Mouse (Mus musculus): Measurements from ENCODE around the gene Rbm26. TPM values are rescaled to one million over a fixed set of nuclear protein-coding genes. Genes with fewer than 3 reads are reported as not detected.

The Rbm26 gene
- total and polyA plus RNA-seq, 2 experiments from 2014 or later: 33.6 to 40.8 TPM

DNA sequence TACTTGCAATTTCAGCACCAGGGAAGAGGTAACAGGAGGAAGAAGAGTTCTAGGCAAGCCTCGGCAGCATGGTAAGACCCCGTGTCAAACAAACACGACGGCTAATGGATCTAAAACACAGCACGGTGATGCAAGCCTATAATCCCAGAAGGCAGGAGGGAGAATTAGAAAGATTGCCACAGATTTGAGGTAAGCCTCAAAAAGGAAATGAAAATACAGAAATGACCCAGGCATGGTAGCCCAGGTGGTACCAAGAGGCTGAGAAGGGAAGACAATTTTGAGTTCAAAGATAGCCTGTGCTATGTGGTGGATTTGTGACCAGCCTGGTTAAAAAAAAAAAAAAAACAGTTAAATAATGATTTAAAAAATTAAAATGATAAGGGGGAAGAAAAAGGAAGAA, 109.1 kb downstream of the Rbm26 start:
- no peak for ATAC-seq (ENCODE audit: low FRiP score)
- TF ChIP-seq CTCF (IDR thresholded peaks at IDR 0.05): no peak
- Histone ChIP-seq H3K36me3 (ENCODE audit: insufficient read depth, low read length) (no peaks in the 10 kb centered on the region), H3K27me3 (ENCODE audit: insufficient read depth, low read length) (no peaks in the 10 kb centered on the region), H3K9ac (replicated peaks; ENCODE audit: low read length, poor library complexity, severe bottlenecking) (no peak overlapping the region), H3K27ac (ENCODE audit: low read depth, low read length) (no peak overlapping the region), H3K9me3 (ENCODE audit: low read length) (no peaks in the 10 kb centered on the region), H3K4me1 (ENCODE audit: insufficient read depth, low read length) (no peaks in the 10 kb centered on the region), H3K4me3 (ENCODE audit: low read depth, low read length) (no peak overlapping the region), H3K4me2 (ENCODE audit: low read depth, low read length, poor library complexity, severe bottlenecking) (no peak overlapping the region)
- WGBS: 81% methylated on average over 5 of the region's 5 CpGs
- DNase-seq (ENCODE audit: low spot score): no peak

- no peaks in the 10 kb centered on the region for H3K27me3 ChIP-seq (ENCODE audit: insufficient read depth, low read length)
- ATAC-seq (ENCODE audit: low FRiP score): no peak
- no peak overlapping the region for H3K4me3 ChIP-seq (ENCODE audit: low read depth, low read length)
- no peaks in the 10 kb centered on the region for H3K9me3 ChIP-seq (ENCODE audit: low read length)
- no peak overlapping the region for H3K27ac ChIP-seq (ENCODE audit: low read depth, low read length)
- DNase-seq (ENCODE audit: low spot score): no peak
- no peaks in the 10 kb centered on the region for H3K36me3 ChIP-seq (ENCODE audit: insufficient read depth, low read length)
- no peak overlapping the region for H3K9ac ChIP-seq (replicated peaks; ENCODE audit: low read length, poor library complexity, severe bottlenecking)
- H3K4me1 ChIP-seq (ENCODE audit: insufficient read depth, low read length): no peaks in the 10 kb centered on the region
- 83% methylated on average over 1 of the region's 1 CpGs for WGBS
- H3K4me2 ChIP-seq (ENCODE audit: low read depth, low read length, poor library complexity, severe bottlenecking): no peak overlapping the region
- TF ChIP-seq CTCF (IDR thresholded peaks at IDR 0.05): no peak
These were observed 112.9 kb downstream of the Rbm26 start for GRCm38 (mm10) chr14:105064243-105064642.

DNA sequence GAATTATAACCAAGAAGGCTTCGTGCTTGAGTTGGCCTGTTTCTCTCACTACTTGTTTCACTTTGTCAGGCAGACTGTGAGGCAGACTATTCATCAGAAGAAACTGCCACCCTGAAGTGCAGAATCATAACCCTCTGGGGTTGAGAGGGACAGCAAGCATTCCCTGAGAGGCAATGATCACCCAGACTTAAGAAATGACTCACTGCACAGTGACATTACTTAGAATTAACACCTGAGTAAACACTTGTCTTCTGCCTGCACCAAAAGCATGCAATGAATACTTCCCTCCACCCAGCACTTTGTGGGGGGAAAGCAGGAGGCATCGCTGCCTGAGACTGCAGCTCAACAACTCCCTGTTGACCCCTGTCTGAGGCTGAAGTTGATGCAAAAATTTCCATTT, 115.9 kb downstream of the Rbm26 start:
- Histone ChIP-seq H3K9me3 (ENCODE audit: low read length) (no peaks in the 10 kb centered on the region), H3K4me2 (ENCODE audit: low read depth, low read length, poor library complexity, severe bottlenecking) (no peak overlapping the region), H3K9ac (replicated peaks; ENCODE audit: low read length, poor library complexity, severe bottlenecking) (no peak overlapping the region), H3K4me1 (ENCODE audit: insufficient read depth, low read length) (no peaks in the 10 kb centered on the region), H3K27ac (ENCODE audit: low read depth, low read length) (no peak overlapping the region), H3K36me3 (ENCODE audit: insufficient read depth, low read length) (no peaks in the 10 kb centered on the region), H3K27me3 (ENCODE audit: insufficient read depth, low read length) (no peaks in the 10 kb centered on the region), H3K4me3 (ENCODE audit: low read depth, low read length) (no peak overlapping the region)
- ATAC-seq (ENCODE audit: low FRiP score) (no peak), DNase-seq (ENCODE audit: low spot score) (no peak)
- TF ChIP-seq CTCF (IDR thresholded peaks at IDR 0.05): no peak
- WGBS: 78% methylated on average over 2 of the region's 2 CpGs

GRCm38 (mm10) chr14:105057934-105058333, 119.2 kb downstream of the Rbm26 start:
- Histone ChIP-seq H3K36me3 (ENCODE audit: insufficient read depth, low read length) (no peaks in the 10 kb centered on the region), H3K4me1 (ENCODE audit: insufficient read depth, low read length) (no peaks in the 10 kb centered on the region), H3K27me3 (ENCODE audit: insufficient read depth, low read length) (no peaks in the 10 kb centered on the region), H3K4me3 (ENCODE audit: low read depth, low read length) (no peak overlapping the region), H3K9me3 (ENCODE audit: low read length) (no peaks in the 10 kb centered on the region), H3K27ac (ENCODE audit: low read depth, low read length) (no peak overlapping the region), H3K9ac (replicated peaks; ENCODE audit: low read length, poor library complexity, severe bottlenecking) (no peak overlapping the region), H3K4me2 (ENCODE audit: low read depth, low read length, poor library complexity, severe bottlenecking) (no peak overlapping the region)
- DNase-seq (ENCODE audit: low spot score) (no peak), ATAC-seq (ENCODE audit: low FRiP score) (no peak)
- TF ChIP-seq CTCF (IDR thresholded peaks at IDR 0.05): no peak

Other genes with a start within 250 kb of the Rbm26 start
- 158 TPM in 2 replicates for gene Ndfip2, start 81.2 kb upstream of the Rbm26 start, total RNA-seq (2014; rRNA removed)
- gene Ndfip2, start 81.2 kb upstream of the Rbm26 start, polyA plus RNA-seq (2015; fragmentation: Nextera tagmentation; extraction: Ambion mirVana): 113 and 121 TPM in 2 replicates